Mouse (Mus musculus) ES-Bruce4 (cell line): ENCODE measurements around the gene Rnf121.

Source experiments
- CTCF ChIP-seq: IDR thresholded peaks from one replicate; pipeline ENCODE4 v1.8.1; 2011; ENCODE audit warnings: low read depth, low read length
- EP300 ChIP-seq: IDR thresholded peaks from 2 replicates; pipeline ENCODE4 v1.6.1; 2011; ENCODE audit warnings: low read depth, low read length; ENCODE audit not compliant: insufficient read depth
- POLR2A ChIP-seq: IDR thresholded peaks from one replicate; pipeline ENCODE4 v1.8.1; 2011; ENCODE audit warnings: low read length; ENCODE audit not compliant: insufficient read depth

DNA sequence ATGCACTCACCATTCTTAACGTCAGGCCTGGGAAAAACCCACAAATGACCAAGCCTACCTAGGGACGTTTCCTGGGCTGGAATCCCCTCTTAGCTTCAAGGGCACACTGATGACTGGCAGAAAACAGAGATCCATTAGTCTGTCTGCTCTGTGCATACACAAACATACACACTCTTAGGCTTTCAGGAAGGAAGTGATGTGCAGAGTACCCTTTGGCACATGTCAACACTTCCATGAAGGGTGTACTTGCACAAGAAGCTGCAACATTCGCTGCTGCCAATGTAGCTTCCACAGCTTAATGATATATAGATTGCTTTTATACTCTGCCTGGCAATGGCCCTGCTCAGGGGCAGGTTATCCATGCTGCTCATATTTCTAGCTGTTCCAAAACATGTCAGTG, 45.9 kb downstream of the Rnf121 start:
- TF ChIP-seq CTCF, result no peak
- no peak for TF ChIP-seq EP300
- no peak for TF ChIP-seq POLR2A
